Mouse (Mus musculus): ENCODE results near the gene Prrc2b.

Prrc2b gene

DNA sequence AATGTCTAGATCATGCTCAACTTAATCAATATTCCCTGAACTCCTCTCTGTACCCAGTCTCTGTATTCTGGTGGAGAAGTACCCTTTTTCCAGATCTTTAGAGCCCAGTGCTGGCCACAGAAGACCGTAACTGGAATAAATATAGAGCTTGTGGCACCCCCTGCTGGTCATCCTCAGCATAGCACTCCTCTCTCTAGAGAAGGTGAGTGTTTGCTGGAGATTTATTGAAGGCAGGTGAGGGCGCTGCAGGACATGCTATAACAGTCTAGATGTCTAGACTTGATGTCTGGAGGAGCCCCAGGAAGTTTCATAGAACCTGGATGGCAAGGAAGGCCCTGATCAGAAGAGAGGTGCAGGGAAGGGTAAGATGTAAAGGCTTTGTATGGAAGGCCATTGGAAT is 16.8 kb upstream of the Prrc2b start:
- DNase-seq (ENCODE audit: low read depth, low spot score) = peak; percentile 70

- DNase-seq (ENCODE audit: low read depth, low spot score) = peak; percentile 99
These were observed 13.1 kb upstream of the Prrc2b start for GRCm38 (mm10) chr2:32137667-32138266.

DNA sequence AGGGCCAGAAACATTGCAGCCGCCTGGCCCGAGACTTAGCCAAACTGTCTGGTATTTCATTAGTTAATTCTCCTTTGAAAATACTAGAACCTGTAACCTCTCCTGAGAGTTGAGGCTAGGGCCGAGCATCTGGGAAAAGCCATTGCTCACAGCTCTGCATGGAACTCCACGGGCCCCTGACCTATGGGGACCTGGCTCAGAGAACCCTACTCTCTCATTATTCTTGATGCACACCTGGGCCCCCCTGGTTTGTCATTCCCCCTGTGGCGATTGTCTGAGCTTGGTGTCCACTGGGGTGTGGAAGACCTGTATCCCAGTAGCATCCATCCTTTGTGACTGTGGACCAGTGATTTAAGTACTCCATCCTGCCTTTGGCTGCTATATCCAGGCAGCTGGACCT is 11.5 kb upstream of the Prrc2b start:
- DNase-seq (ENCODE audit: low read depth, low spot score) = no peak

GRCm38 (mm10) chr2:32140498-32140934 is 10.4 kb upstream of the Prrc2b start:
- no peak for DNase-seq (ENCODE audit: low read depth, low spot score)

DNA sequence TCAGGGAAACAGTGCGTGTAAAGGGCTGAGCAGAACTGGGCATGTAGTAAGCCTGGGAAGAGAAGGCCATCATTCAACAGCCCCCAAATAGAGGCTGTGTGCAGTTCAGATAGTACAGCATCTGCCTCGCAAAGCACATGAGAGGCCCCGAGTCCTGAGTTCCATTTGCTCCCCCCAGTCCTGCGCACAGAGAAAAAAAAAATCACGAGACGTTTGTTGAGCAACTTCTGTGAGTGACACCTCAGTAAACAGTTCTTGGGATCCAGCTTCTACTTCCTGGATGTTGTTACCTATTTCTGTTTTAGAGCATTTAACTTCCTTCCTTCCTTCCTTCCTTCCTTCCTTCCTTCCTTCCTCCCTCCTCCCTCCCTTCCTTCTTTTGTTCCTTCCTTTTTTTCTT is 9.3 kb upstream of the Prrc2b start:
- DNase-seq (ENCODE audit: low read depth, low spot score) = no peak

- no peak for DNase-seq (ENCODE audit: low read depth, low spot score)
These were observed 8.5 kb upstream of the Prrc2b start for GRCm38 (mm10) chr2:32142368-32142767.

GRCm38 (mm10) chr2:32144633-32145032 is 6.2 kb upstream of the Prrc2b start:
- DNase-seq (ENCODE audit: low read depth, low spot score) = no peak

DNA sequence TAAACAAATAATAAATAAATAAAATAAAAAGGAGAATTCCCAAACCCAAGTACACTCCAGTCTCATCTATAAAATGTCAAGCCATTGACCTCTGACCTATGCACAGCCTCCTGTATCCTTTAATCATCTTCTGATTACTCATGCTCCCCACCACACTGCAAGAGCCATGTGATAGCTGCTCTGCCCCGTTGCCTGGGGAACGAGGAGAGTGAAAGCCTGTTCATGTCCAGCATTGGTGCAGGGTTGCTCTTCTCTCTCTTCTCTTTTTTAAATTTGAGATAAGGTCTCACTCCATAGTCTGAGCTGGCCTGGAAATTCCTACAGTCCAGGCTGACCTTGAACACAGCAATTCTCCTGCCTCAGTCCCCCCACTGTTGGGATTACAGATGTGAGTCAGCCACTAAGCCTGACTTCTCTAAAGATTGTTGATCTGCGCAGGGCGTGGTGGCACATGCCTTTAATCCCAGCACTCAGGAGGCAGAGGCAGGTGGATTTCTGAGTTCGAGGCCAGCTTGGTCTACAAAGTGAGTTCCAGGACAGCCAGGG is 4.2 kb upstream of the Prrc2b start:
- no peak for DNase-seq (ENCODE audit: low read depth, low spot score)

DNA sequence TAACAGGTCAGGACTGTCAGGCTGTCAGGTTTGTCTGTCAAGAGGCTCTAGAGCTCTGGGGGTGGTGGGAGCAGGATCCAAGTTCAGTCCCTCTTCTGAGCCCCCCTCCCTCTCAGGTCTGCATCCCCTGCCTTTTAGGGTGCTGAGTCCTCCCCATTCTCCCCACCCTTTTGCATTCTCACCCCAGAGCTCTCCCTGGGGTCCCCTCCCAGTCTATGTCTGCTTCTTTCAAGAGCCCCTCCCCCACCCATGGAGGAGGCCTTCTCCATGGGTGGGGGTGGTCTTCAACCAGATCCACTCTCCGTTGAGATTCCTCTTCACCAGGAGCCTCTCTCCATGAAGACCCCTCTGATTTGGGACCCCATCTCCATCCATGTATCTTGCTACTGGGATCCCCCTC is 747 bp upstream of the Prrc2b start:
- DNase-seq (ENCODE audit: low read depth, low spot score) = no peak

DNA sequence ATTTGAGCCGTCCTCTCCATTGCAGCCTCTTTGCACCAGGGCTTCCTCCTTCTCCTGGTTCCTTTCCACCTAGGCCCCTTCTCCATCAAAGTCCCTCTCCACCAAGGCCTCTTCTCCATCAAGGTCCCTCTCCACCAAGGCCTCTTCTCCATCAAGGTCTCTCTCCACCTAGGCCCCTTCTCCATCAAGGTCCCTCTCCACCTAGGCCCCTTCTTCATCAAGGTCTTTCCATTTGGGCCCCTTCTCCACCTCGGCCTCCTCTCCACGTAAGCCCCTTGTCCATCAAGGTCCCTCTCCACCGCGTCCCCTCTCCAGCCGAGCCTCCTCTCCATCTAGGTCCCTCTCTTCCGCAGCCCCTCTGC is 339 bp upstream of the Prrc2b start:
- no peak for DNase-seq (ENCODE audit: low read depth, low spot score)

GRCm38 (mm10) chr2:32151660-32152366 is 931 bp downstream of the Prrc2b start:
- no peak for DNase-seq (ENCODE audit: low read depth, low spot score)

- DNase-seq (ENCODE audit: low read depth, low spot score) = no peak
These were observed 1.6 kb downstream of the Prrc2b start for GRCm38 (mm10) chr2:32152367-32153034.

- no peak for DNase-seq (ENCODE audit: low read depth, low spot score)
These were observed 2.3 kb downstream of the Prrc2b start for GRCm38 (mm10) chr2:32153041-32153790.

DNA sequence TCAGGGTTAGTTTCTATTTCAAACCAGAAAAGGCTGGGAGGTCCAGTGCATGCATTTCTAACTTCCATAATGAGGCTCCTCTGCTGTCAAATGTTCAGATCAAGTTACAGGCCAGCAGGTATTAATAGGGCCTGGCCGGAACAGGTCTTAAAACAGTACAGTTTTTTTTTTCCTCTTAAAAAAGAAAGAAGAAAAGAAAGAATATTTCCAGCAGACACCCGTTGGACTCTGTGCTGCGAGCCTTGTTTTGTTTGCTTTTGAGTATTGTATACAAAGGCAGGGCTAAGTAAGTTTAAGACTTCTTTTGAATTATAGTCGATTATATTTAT is 2.9 kb downstream of the Prrc2b start:
- no peak for DNase-seq (ENCODE audit: low read depth, low spot score)

DNA sequence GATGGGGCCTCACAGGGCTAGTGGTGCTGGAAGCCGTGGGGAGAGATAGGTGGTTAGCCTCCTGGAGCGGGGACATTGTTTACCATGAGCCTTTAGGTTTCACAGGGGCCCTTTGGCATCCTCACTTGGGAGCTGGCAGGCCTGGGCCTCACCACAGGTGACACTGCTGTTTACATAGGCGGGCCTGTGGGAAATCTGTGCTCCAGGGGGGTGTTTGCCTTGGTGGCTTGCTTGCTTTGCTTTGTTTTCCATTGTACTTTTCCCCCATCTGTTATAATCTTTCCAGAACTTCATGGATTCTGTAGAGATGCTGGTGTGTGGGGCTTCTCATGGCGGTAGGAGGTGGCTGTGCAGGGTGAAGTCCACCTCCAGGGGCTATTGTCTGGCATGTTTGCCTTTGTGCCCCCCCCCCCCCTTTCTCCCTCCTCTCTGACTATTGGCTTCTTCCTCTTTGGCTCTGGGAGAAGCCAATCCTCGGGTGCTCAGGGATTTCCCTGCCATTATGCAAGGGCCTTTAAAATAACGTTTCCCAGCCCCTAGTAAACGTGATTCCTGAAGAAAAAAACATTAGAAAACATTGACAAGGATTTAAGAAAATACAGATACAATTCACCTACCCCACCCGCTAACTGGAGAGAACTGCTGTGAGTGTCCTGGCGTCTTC is 3.6 kb downstream of the Prrc2b start:
- no peak for DNase-seq (ENCODE audit: low read depth, low spot score)

- no peak for DNase-seq (ENCODE audit: low read depth, low spot score)
These were observed 4.2 kb downstream of the Prrc2b start for GRCm38 (mm10) chr2:32154998-32155541.

DNA sequence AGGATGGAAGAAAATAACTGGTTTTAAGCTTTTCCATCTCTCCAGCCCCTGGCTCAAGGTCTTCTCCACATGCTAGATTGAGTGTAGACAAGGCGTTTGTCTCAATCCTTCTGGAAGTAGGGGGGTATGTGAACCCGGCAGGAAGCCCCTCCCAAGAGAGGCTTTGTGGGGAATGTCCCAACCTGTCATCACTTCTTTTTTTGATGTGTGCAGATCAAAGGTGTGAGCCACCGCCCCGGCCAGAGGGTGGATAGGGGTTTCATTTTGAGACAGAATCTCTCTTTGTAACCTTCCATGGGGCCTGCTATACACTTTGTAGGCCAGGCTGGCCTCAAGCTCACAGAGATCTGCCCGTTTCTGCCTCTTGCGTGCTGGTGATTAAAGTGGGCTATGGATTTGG is 4.7 kb downstream of the Prrc2b start:
- DNase-seq (ENCODE audit: low read depth, low spot score) = no peak

- no peak for DNase-seq (ENCODE audit: low read depth, low spot score)
These were observed 5.8 kb downstream of the Prrc2b start for GRCm38 (mm10) chr2:32156645-32157044.

DNA sequence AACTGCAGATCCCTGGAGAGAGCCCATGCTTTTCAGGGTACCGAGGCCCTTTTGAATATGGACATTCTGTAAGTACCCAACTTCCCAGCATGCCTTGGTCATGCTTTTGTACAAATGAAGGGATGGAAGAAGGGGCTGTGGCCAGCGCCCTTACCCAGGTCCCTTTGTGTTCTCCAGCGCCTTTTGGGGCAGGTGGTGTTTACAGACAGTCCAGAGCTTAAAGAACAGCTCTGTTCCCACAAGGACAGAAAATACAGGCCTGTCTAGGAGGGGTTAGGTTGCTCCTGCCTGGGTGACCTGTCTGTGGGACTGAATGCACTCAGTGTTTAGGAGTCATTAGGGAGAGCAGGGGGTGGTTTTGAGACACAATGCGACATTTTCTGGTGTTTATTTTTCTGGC is 6.4 kb downstream of the Prrc2b start:
- no peak for DNase-seq (ENCODE audit: low read depth, low spot score)

GRCm38 (mm10) chr2:32158616-32159239 is 7.8 kb downstream of the Prrc2b start:
- DNase-seq (ENCODE audit: low read depth, low spot score) = no peak

DNA sequence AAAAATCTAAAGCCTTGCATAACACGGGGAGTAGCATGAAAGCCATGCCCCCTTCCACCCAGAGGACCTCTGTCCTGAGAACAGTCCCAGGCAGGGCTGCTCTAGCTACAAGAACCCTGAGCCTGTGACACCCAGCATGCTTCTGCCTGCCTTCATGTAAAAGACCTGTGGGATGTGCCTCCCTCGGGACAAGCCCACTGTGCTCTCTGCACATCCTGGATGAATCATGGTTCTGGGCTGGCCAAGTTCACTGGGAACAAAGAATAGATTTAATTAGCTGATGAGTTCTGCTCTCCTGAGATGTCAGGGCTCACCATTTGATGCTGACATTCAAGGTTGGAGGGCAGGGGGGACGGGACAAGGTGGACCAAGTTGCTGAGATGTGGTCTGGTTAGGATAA is 9.6 kb downstream of the Prrc2b start:
- DNase-seq (ENCODE audit: low read depth, low spot score) = no peak

All from retina, adult 2 months (tissue).